Mouse (Mus musculus) midbrain, embryonic 16.5 days (tissue): ENCODE data around the gene Ccdc97. TPM values are rescaled to one million over a fixed set of nuclear protein-coding genes. Genes with fewer than 3 reads are reported as not detected.
"Not testable (repeated sequence)": the region's sequence is repeated elsewhere in the genome, so short reads cannot be mapped to it uniquely, and the experiment has no call there.

Source experiments
- ATAC-seq: fragments of 200-750 bp; cut with Nextera tagmentation; 2 replicates; pipeline ENCODE4 v1.8.0; 2017; ENCODE audit warnings: moderate TSS enrichment
- H3K27ac ChIP-seq: fragments of 300-500 bp; sonication (generic); 2 replicates; pipeline ENCODE4 v1.5.1; 2014; ENCODE audit warnings: mild to moderate bottlenecking, low read length, mixed read lengths
- H3K27me3 ChIP-seq: fragments of 300-500 bp; sonication (generic); 2 replicates; pipeline ENCODE4 v1.6.1; 2014; ENCODE audit warnings: low read depth, low read length, mixed read lengths; ENCODE audit not compliant: control insufficient read depth, insufficient read depth
- H3K36me3 ChIP-seq: fragments of 300-500 bp; sonication (generic); 2 replicates; pipeline ENCODE4 v1.6.1; 2014; ENCODE audit warnings: mild to moderate bottlenecking, low read length, moderate library complexity, mixed read lengths; ENCODE audit not compliant: control insufficient read depth, insufficient read depth
- H3K4me1 ChIP-seq: fragments of 300-500 bp; sonication (generic); 2 replicates; pipeline ENCODE4 v1.6.1; 2014; ENCODE audit warnings: mild to moderate bottlenecking, low read length, mixed read lengths; ENCODE audit not compliant: control insufficient read depth, insufficient read depth
- H3K4me2 ChIP-seq: fragments of 300-500 bp; sonication (generic); 2 replicates; pipeline ENCODE4 v1.6.1; 2014; ENCODE audit warnings: mild to moderate bottlenecking, low read length, mixed read lengths
- H3K4me3 ChIP-seq: fragments of 300-500 bp; sonication (generic); 2 replicates; pipeline ENCODE4 v1.5.1; 2014; ENCODE audit warnings: low read depth, mild to moderate bottlenecking, low read length, moderate library complexity, mixed read lengths
- H3K9ac ChIP-seq: fragments of 300-500 bp; sonication (generic); 2 replicates; pipeline ENCODE4 v1.6.1; 2014; ENCODE audit warnings: low read depth, low read length, mixed read lengths
- H3K9me3 ChIP-seq: fragments of 300-500 bp; sonication (generic); replicated peaks from 2 replicates; pipeline ENCODE4 v1.6.1; 2014; ENCODE audit warnings: mild to moderate bottlenecking, low read length, mixed read lengths; ENCODE audit not compliant: control insufficient read depth, poor library complexity, severe bottlenecking
- WGBS: fragments of 180-500 bp; shearing (Covaris S2); extraction: QIAGEN DNeasy Blood & Tissue Kit; methylation state at CpG from one replicate; pipeline ENCODE4 v1.1.7; 2014; 5-methylcytosine and 5-hydroxymethylcytosine counted together
- polyA plus RNA-seq: library from polyadenylated mRNA; unstranded; fragments of >200 nt; fragmentation: Nextera tagmentation; extraction: Ambion mirVana; gene quantifications from 2 replicates; pipeline ENCODE4 v1.2.1, GENCODE M21; 2015

Gene Ccdc97
- polyA plus RNA-seq, 1 experiment from 2014 or later = 36.8 TPM

DNA sequence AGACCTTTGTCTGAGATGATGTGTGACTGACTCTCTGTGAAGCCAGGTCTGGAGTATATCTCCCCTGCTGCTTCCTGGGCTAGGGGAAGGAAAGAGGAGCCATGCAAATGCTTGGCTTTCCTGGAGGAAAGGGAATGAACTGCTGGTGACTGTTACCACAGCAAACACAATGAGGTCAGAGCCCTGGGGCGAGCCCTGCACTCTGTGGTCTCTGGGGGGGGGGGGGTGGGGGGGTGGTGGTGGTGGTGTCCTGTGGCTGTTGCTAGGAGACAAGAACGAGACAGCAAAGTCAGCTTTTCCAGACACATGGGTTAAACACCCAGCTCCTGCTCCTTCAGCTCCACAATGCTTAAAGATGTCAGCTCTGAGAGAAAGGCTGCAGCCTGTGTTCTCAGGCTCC lies 10.5 kb upstream of the Ccdc97 start:
- H3K36me3 ChIP-seq = peaks cover 76% of the 10 kb centered on the region

GRCm38 (mm10) chr7:25727800-25728199 lies 8.9 kb upstream of the Ccdc97 start:
- Histone ChIP-seq H3K27ac (no peak overlapping the region), H3K27me3 (no peaks in the 10 kb centered on the region), H3K9ac (no peak overlapping the region), H3K4me2 (no peak overlapping the region), H3K9me3 (no peaks in the 10 kb centered on the region), H3K4me1 (no peaks in the 10 kb centered on the region), H3K36me3 (peaks cover 76% of the 10 kb centered on the region), H3K4me3 (no peak overlapping the region)
- 98% methylated on average over 5 of the region's 5 CpGs for WGBS
- ATAC-seq = no peak

More for the DNA sequence above, 10.5 kb upstream of the Ccdc97 start:
- no peak for ATAC-seq
- Histone ChIP-seq H3K9me3 (no peaks in the 10 kb centered on the region), H3K27me3 (no peaks in the 10 kb centered on the region), H3K4me2 (no peak overlapping the region), H3K27ac (no peak overlapping the region), H3K4me1 (no peaks in the 10 kb centered on the region), H3K4me3 (no peak overlapping the region), H3K9ac (no peak overlapping the region)
- WGBS = 25% methylated on average over 1 of the region's 2 CpGs

GRCm38 (mm10) chr7:25725886-25726285 lies 7.0 kb upstream of the Ccdc97 start:
- H3K9ac ChIP-seq = no peak overlapping the region
- no peak for ATAC-seq
- H3K36me3 ChIP-seq = peaks cover 71% of the 10 kb centered on the region
- no peak overlapping the region for H3K4me3 ChIP-seq
- H3K4me2 ChIP-seq = no peak overlapping the region
- H3K4me1 ChIP-seq = no peaks in the 10 kb centered on the region
- no peaks in the 10 kb centered on the region for H3K27me3 ChIP-seq
- H3K9me3 ChIP-seq = no peaks in the 10 kb centered on the region
- WGBS = 83% methylated on average over 19 of the region's 19 CpGs
- H3K27ac ChIP-seq = no peak overlapping the region

GRCm38 (mm10) chr7:25721776-25722175 lies 2.9 kb upstream of the Ccdc97 start:
- H3K27ac ChIP-seq, H3K27me3 ChIP-seq, ATAC-seq, H3K9ac ChIP-seq, H3K9me3 ChIP-seq, H3K4me3 ChIP-seq, H3K4me2 ChIP-seq: not testable (repeated sequence)
- H3K4me1 ChIP-seq = peaks cover 16% of the 10 kb centered on the region
- peaks cover 49% of the 10 kb centered on the region for H3K36me3 ChIP-seq

GRCm38 (mm10) chr7:25720760-25721159 lies 1.9 kb upstream of the Ccdc97 start:
- 99% methylated on average over 5 of the region's 5 CpGs for whole genome bisulfite sequencing
- no peak for ATAC-seq
- no peak overlapping the region for H3K4me2 ChIP-seq
- no peak overlapping the region for H3K27ac ChIP-seq
- peaks cover 16% of the 10 kb centered on the region for H3K4me1 ChIP-seq
- no peaks in the 10 kb centered on the region for H3K27me3 ChIP-seq
- H3K36me3 ChIP-seq = peaks cover 48% of the 10 kb centered on the region
- H3K9ac ChIP-seq = no peak overlapping the region
- no peaks in the 10 kb centered on the region for H3K9me3 ChIP-seq
- H3K4me3 ChIP-seq = no peak overlapping the region

GRCm38 (mm10) chr7:25719761-25720610 lies 1.1 kb upstream of the Ccdc97 start:
- peaks cover 46% of the 10 kb centered on the region for H3K36me3 ChIP-seq
- H3K4me3 ChIP-seq = no peak overlapping the region
- no peaks in the 10 kb centered on the region for H3K27me3 ChIP-seq
- no peak overlapping the region for H3K27ac ChIP-seq
- ATAC-seq = peak; percentile 27; the same call in 1 of the 2 replicates
- WGBS = 64% methylated on average over 10 of the region's 10 CpGs
- no peaks in the 10 kb centered on the region for H3K9me3 ChIP-seq
- peaks cover 16% of the 10 kb centered on the region for H3K4me1 ChIP-seq
- no peak overlapping the region for H3K9ac ChIP-seq
- peak overlapping the region; percentile 70; the same call in 1 of the 2 replicates for H3K4me2 ChIP-seq

GRCm38 (mm10) chr7:25717478-25717877 lies 1.4 kb downstream of the Ccdc97 start:
- Histone ChIP-seq H3K9ac (no peak overlapping the region), H3K27ac (no peak overlapping the region), H3K36me3 (peaks cover 38% of the 10 kb centered on the region), H3K27me3 (no peaks in the 10 kb centered on the region), H3K9me3 (no peaks in the 10 kb centered on the region), H3K4me1 (peaks cover 16% of the 10 kb centered on the region), H3K4me3 (no peak overlapping the region), H3K4me2 (peak overlapping the region; percentile 70; the same call in 1 of the 2 replicates)
- 79% methylated on average over 3 of the region's 3 CpGs for WGBS
- ATAC-seq = no peak

DNA sequence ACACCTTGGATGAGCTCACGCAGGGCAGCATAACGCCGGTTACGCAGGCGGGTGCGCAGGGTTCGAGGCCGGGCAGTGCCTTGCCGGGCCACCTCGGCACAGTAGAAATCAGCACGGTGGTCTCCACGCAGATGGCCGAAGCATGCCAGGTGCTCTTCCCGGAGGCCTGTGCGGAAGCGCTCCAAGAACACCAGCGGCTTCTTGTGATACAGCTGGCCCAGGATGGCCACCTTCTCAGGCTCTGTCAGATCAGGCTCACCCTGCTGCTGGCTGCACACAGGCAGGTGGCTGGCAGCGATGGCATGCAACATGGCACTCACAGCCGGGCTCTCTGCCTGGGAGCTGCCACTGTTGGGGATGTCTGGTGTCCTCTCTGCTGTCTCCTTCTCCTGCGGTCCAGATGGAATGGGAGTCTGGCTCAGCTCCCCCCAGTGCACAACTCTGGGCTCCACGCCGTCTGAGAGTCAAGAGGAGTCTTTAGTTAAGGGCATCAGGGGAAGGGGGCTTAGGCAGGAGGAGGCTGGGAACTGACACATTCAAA lies 3.1 kb downstream of the Ccdc97 start:
- no peaks in the 10 kb centered on the region for H3K9me3 ChIP-seq
- WGBS = 95% methylated on average over 22 of the region's 22 CpGs
- no peak overlapping the region for H3K4me3 ChIP-seq
- no peak overlapping the region for H3K27ac ChIP-seq
- peaks cover 17% of the 10 kb centered on the region for H3K4me1 ChIP-seq
- H3K36me3 ChIP-seq = peaks cover 30% of the 10 kb centered on the region
- no peaks in the 10 kb centered on the region for H3K27me3 ChIP-seq
- no peak overlapping the region for H3K9ac ChIP-seq
- ATAC-seq = no peak
- H3K4me2 ChIP-seq = no peak overlapping the region

DNA sequence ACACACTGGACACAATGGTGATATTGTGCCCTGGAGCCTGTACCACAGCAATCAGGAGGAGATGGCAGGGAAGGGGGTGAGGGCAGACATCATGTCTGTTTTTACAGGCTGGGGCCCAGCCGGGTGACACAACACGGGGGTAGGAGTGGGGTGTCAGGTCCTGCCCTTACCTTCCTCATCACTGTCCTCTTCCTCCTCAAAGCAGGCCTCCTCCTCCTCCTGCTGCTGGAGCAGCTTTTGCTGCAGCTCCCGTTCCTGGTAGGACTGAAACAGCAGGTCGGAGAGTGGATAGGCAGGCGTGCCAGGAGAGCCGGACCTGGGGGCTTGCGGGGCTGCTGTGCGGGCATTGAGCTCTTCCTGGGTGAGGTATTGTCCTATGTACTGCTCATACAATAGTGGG lies 4.3 kb downstream of the Ccdc97 start:
- Histone ChIP-seq H3K27me3 (no peaks in the 10 kb centered on the region), H3K9ac (no peak overlapping the region), H3K4me1 (peaks cover 26% of the 10 kb centered on the region), H3K4me3 (no peak overlapping the region), H3K36me3 (peaks cover 27% of the 10 kb centered on the region), H3K9me3 (no peaks in the 10 kb centered on the region), H3K4me2 (no peak overlapping the region), H3K27ac (no peak overlapping the region)
- no peak for ATAC-seq
- 95% methylated on average over 8 of the region's 8 CpGs for WGBS
